Mouse (Mus musculus) ovary, postnatal 10 days (tissue): ENCODE data around the gene Pxt1.
"Not testable (repeated sequence)": the region's sequence is repeated elsewhere in the genome, so short reads cannot be mapped to it uniquely, and the experiment has no call there.

ENCODE experiments used
- DNase-seq: peaks from one replicate; pipeline ENCODE4 v3.0.0; 2022; ENCODE audit warnings: low spot score

The Pxt1 gene

DNA sequence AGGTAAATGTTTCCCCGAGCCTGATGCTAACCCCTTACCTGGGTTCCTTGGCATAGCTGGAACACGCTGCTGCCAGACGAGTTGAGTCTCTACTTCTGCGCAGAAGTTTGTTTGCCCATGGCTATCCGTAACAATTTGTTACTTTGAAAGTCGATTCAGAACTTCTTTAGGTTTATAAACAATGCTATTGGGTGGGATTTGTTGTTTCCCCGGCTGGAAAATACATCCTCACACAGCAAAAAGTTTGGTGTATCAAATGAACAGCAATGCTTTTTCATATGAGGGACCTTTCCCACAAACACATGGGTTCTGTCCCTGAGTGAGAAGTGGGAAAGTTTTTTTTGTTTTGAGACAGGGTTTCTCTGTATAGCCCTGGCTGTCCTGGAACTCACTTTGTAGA is at the start of gene Pxt1:
TSS of gene Pxt1 (minus strand) at position 101 of the 400 bp plus-strand sequence.
- DNase-seq = no peak

- DNase-seq = not testable (repeated sequence)
These were observed 49.4 kb upstream of the Pxt1 start for GRCm38 (mm10) chr17:28993004-28993403.

- no peak for DNase-seq
These were observed 48.5 kb upstream of the Pxt1 start for GRCm38 (mm10) chr17:28992105-28992504.

- DNase-seq = no peak
These were observed 47.6 kb upstream of the Pxt1 start for GRCm38 (mm10) chr17:28991286-28991685.

DNA sequence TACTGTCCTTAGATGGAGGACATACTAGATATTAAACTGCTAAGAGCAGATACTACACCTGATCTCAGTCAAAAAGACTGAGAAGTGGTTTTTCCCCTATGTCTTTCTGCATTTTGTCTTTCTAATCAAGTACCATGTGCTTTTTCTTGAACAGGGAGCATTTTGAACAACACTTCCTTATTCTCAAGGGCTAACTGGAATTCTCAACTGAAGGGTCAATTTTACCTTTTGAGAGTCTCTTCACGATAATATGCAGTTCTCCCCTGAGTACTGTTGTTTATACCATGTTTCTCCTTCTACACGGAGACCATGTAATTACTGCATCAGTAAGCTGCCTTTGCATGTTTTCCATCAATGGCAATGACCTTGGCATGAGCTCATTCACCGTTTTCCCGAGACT is 46.4 kb upstream of the Pxt1 start:
- DNase-seq = no peak

DNA sequence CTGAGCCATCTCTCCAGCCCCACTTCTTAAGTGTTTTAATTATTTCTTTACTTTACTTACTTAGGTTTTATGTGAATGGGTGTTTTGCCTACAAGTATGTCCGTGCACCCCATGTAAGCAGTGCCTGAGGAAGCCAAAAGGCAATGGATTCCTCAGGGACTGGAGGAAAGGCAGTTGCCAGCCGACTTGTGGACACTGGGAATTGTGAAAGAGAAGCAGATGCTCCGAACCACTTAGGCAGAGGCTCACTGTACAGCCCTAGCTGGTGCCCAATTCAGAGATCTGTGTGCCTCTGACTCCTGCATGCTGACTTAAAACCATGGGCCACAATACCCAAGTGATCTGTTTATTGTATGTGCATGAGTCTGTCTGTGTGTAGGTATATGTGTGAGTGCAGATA is 45.4 kb upstream of the Pxt1 start:
- DNase-seq = no peak

- no peak for DNase-seq
These were observed 44.7 kb upstream of the Pxt1 start for GRCm38 (mm10) chr17:28988291-28988690.

DNA sequence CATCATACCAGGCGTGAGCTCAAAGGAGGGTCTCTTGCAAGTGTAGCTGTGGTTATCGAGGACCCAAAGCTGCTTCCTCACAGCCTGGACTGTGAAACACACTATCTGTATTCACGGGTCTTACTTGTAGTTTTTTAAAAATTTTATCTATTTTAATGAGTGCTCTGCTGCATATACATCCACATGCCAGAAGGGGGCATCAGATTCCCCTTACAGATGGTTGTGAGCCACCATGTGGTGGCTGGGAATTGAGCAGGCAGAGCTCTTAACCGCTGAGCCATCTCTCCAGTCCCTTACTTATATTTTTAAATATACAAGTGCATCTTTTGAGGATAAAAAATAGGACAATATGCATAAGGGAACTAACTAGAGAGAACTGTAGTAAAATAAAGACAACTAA is 44.1 kb upstream of the Pxt1 start:
- no peak for DNase-seq

- DNase-seq = no peak
These were observed 43.2 kb upstream of the Pxt1 start for GRCm38 (mm10) chr17:28986833-28987232.

DNA sequence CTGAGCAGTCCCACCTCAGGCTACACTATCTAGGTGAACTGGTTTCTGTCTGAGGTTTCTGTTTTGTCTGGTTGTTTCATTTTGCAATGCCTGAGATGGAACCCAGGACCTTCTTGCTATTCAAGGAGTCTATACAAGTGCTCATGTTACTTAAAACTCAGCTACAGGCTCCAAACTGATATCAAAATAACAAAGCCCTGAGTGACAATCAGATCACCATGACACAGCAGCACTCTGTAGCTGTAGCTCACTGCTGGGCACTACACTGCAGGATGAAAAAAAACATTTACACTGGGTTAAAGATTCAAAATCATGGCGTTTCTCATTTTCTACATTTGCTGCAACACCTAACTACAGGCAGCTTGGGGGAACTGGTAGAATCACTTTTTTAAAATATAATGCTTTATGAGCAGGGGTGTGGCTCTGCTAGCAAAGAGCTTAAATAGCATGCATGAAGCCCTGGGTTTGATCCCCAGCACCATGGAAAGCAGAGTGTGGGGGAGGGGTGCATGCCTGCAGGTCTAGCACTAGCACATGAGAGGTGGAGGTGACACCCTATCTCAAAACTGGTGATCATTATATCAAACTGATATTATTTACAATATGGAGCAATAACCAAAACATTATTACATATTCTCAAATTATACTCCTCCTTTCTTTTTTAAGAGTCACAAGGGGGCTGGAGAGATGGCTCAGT is 41.2 kb upstream of the Pxt1 start:
- no peak for DNase-seq

GRCm38 (mm10) chr17:28982591-28982990 is 39.0 kb upstream of the Pxt1 start:
- no peak for DNase-seq

DNA sequence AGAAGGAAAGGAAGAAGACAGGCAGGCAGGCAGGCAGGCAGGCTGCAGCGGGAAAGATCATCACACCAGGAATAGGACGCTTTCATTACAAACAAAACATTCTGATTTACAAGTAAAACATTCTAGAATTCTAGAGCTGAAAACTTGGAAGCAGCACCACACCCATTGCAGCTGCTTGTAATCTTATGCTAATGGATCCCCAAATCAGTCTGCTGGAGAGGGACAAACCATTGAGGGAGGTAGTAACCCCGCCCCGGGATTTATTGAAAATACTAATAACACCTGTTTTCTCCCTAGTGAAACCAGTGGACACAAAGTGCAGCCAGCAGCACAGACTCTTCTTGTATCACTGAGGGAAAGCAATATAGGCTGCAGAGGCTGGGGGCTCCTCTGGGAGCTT is 37.4 kb upstream of the Pxt1 start:
- DNase-seq = no peak

DNA sequence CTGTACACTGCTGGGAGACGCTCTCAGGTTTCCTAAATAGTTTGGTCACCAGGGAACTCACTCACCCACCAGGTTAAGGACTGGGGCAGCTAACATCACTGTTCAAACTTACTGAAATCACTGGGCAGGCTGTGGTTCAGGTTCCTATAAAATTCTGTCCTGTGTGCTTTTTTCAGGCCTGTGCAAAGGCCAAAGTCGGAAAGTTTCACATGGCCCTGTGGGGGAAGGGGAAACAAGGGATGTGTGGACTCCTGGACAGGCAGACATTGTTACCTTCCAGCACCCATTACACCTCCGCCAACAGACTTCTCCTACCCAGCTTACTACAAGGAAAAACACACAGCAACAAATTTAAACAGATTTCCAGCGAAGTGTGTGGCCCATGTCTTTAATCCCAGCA is 35.5 kb upstream of the Pxt1 start:
- DNase-seq = no peak

DNA sequence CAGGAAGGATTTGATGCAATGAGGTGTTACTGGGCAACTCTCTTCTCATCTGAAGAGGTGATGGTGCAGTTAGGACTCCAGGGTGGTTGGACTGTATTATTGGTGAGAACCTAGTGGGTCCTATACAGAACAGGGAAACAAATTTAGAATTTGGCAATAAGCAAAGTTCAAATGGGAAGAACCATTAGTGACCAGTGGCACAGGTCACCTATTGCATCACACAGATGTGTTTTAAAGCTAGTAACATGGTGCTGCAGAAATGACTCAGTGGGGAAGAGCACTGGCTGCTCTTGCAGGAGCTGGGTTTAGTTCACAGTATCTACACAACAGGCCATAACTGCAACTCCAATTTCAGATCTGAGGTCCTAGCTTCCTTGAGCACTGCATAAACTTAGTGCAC is 26.5 kb upstream of the Pxt1 start:
- DNase-seq = no peak

- DNase-seq = no peak
These were observed 23.5 kb upstream of the Pxt1 start for GRCm38 (mm10) chr17:28967021-28967610.

DNA sequence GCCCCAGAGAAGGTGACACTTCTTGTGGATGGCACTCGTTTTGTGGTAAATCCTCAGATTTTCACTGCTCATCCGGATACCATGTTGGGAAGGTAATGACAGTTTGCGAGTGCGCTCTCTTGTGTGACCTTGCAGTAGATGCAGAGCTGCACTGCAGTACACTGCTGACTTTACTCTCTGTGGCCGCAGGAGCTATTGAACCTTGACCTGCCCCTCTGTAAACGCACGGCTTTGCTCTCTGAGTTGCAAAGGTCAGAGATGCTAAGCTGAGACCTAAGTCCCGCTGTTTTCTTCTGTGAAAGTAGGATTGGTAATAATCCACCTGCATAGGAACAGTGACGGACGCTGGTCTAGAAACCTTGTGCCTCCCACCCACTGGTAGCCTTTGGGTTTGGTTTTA is 18.0 kb upstream of the Pxt1 start:
- no peak for DNase-seq

GRCm38 (mm10) chr17:28960597-28960996 is 17.0 kb upstream of the Pxt1 start:
- DNase-seq = no peak

- DNase-seq = no peak
These were observed 10.8 kb upstream of the Pxt1 start for GRCm38 (mm10) chr17:28954416-28954815.

GRCm38 (mm10) chr17:28953251-28953650 is 9.6 kb upstream of the Pxt1 start:
- DNase-seq = no peak

GRCm38 (mm10) chr17:28951831-28952799 is 8.5 kb upstream of the Pxt1 start, which contains the start of gene Kctd20:
TSS of gene Kctd20 (plus strand) at chr17:28951950.
- DNase-seq = peak; percentile 89

- DNase-seq = no peak
These were observed 7.1 kb upstream of the Pxt1 start for GRCm38 (mm10) chr17:28950751-28951150.

DNA sequence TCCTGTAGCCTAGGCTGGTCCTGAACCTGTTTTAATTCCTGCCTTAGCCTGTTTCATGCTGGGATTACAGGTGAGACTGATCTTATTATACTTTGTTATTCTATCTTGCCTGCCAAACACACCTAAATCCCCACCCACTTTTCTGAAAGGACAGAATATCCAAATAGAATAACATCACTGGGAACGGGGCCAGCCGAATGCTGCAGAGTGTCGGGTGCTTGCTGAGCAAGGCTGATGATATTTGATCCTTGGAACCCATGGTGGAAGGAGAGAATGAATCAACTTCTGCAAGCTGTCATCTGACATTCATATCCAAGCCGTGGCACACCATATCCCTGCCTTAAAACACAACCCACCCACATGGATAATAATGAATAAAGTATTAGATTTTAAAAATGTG is 5.0 kb upstream of the Pxt1 start:
- DNase-seq = no peak
